Mouse (Mus musculus): Measurements from ENCODE around the gene Fignl2. TPM values are rescaled to one million over a fixed set of nuclear protein-coding genes. Genes with fewer than 3 reads are reported as not detected.

Fignl2 gene
- polyA plus RNA-seq, 2 experiments, result 0.28 to 1.0 TPM

- DNase-seq (ENCODE audit: low read depth in 3 of 3, low spot score in 3 of 3), result no peak
- no peak for ATAC-seq (ENCODE audit: insufficient read depth)
- Histone ChIP-seq H3K4me1 (replicated peaks; ENCODE audit: control insufficient read depth in 2 of 2, insufficient read depth in 2 of 2, low read length in 1 of 2) (no peaks in the 10 kb centered on the region), H3K36me3 (replicated peaks; ENCODE audit: control insufficient read depth, insufficient read depth, low read depth) (no peaks in the 10 kb centered on the region), H3K4me3 (ENCODE audit: insufficient read depth in 1 of 2, low read depth in 2 of 2, low read length in 2 of 2) (no peak overlapping the region), H3K4me2 (ENCODE audit: low read depth) (no peak overlapping the region), H3K9me3 (ENCODE audit: control insufficient read depth, low read length) (no peaks in the 10 kb centered on the region), H3K27me3 (ENCODE audit: control insufficient read depth, insufficient read depth, low read length) (peaks cover 35% of the 10 kb centered on the region), H3K27ac (no peak overlapping the region), H3K9ac (replicated peaks) (no peak overlapping the region)
- WGBS (ENCODE audit: insufficient replicate concordance), result 30% methylated on average over 10 of the region's 10 CpGs
- TF ChIP-seq EP300 (IDR thresholded peaks at IDR 0.05; ENCODE audit: low read depth) (no peak), CTCF (IDR thresholded peaks at IDR 0.05; ENCODE audit: low read depth) (peak; percentile 57)
Measured at GRCm38 (mm10) chr15:101056225-101056624, 22.1 kb downstream of the Fignl2 start.

GRCm38 (mm10) chr15:101054541-101054940 lies 23.8 kb downstream of the Fignl2 start:
- ATAC-seq (ENCODE audit: insufficient read depth) (no peak), DNase-seq (ENCODE audit: low read depth in 3 of 3, low spot score in 3 of 3) (no peak)
- no peak overlapping the region for H3K4me2 ChIP-seq (ENCODE audit: low read depth)
- H3K27ac ChIP-seq, result no peak overlapping the region
- no peak overlapping the region for H3K4me3 ChIP-seq (ENCODE audit: insufficient read depth in 1 of 2, low read depth in 2 of 2, low read length in 2 of 2)
- H3K9ac ChIP-seq (replicated peaks), result no peak overlapping the region
- 68% methylated on average over 10 of the region's 10 CpGs for WGBS (ENCODE audit: insufficient replicate concordance)
- H3K27me3 ChIP-seq (ENCODE audit: control insufficient read depth, insufficient read depth, low read length), result peaks cover 35% of the 10 kb centered on the region
- H3K36me3 ChIP-seq (replicated peaks; ENCODE audit: control insufficient read depth, insufficient read depth, low read depth), result no peaks in the 10 kb centered on the region
- no peak for TF ChIP-seq CTCF (IDR thresholded peaks at IDR 0.05; ENCODE audit: low read depth)
- no peak for TF ChIP-seq EP300 (IDR thresholded peaks at IDR 0.05; ENCODE audit: low read depth)
- no peaks in the 10 kb centered on the region for H3K9me3 ChIP-seq (ENCODE audit: control insufficient read depth, low read length)
- H3K4me1 ChIP-seq (replicated peaks; ENCODE audit: control insufficient read depth in 2 of 2, insufficient read depth in 2 of 2, low read length in 1 of 2), result no peaks in the 10 kb centered on the region

- H3K27me3 ChIP-seq (ENCODE audit: control insufficient read depth, insufficient read depth, low read length), result peaks cover 35% of the 10 kb centered on the region
- no peak overlapping the region for H3K9ac ChIP-seq (replicated peaks)
- no peaks in the 10 kb centered on the region for H3K36me3 ChIP-seq (replicated peaks; ENCODE audit: control insufficient read depth, insufficient read depth, low read depth)
- H3K4me1 ChIP-seq (replicated peaks; ENCODE audit: control insufficient read depth in 2 of 2, insufficient read depth in 2 of 2, low read length in 1 of 2), result no peaks in the 10 kb centered on the region
- no peak overlapping the region for H3K27ac ChIP-seq
- DNase-seq (ENCODE audit: low read depth in 3 of 3, low spot score in 3 of 3) (no peak), ATAC-seq (ENCODE audit: insufficient read depth) (no peak)
- TF ChIP-seq CTCF (IDR thresholded peaks at IDR 0.05; ENCODE audit: low read depth), result no peak
- TF ChIP-seq EP300 (IDR thresholded peaks at IDR 0.05; ENCODE audit: low read depth), result no peak
- H3K9me3 ChIP-seq (ENCODE audit: control insufficient read depth, low read length), result no peaks in the 10 kb centered on the region
- WGBS (ENCODE audit: insufficient replicate concordance), result 11% methylated on average over 63 of the region's 65 CpGs
- no peak overlapping the region for H3K4me3 ChIP-seq (ENCODE audit: insufficient read depth in 1 of 2, low read depth in 2 of 2, low read length in 2 of 2)
- H3K4me2 ChIP-seq (ENCODE audit: low read depth), result peak overlapping the region; percentile 22; the same call in 1 of the 2 replicates
Measured at GRCm38 (mm10) chr15:101053832-101054459, 24.4 kb downstream of the Fignl2 start.

DNA sequence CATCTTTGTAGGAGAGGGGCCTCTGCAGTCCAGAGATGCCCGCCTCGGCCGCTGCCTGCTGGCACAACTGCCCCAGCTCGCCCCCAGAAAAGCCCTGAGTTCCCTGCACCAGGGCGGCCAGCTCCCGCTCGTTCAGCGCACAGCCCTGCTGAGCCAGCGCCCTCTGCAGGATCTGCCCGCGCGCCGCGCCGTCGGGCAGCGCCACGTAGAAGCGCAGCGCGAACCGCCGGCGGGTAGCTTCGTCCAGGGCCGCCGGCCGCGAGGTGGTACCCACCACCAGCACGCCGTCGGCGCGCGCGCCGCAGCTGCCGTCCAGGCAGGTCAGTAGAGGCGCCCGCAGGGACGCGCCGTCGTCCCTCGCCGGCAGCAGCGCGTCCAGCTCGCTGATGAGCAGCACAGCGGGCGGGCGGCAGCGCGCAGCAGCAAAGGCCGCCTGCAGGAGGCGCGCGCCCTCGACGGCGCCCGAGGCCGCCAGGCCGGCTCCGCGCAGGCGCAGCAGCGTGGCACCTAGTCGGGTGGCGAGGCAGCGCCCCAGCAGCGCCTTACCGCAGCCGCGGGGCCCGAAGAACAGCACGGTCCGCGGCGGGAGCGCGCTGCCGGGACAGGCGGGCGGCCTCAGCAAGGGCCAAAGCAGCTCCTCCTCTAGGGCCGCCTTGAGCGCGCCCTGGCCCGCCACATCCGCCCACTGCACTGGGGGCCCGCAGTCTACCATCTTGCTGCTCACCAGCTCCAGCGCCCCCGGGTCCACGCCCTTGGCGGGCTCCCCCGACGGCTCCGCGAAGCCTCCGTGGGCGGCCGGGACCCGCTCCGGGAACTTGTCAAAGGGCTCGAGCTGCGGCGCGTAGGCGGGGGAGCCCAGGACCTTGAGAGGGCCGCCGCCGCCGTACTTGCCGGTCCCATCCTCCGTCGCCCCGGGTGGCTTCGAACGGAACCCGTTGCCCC lies 25.5 kb downstream of the Fignl2 start:
- Histone ChIP-seq H3K9me3 (ENCODE audit: control insufficient read depth, low read length) (no peaks in the 10 kb centered on the region), H3K4me1 (replicated peaks; ENCODE audit: control insufficient read depth in 2 of 2, insufficient read depth in 2 of 2, low read length in 1 of 2) (no peaks in the 10 kb centered on the region), H3K4me2 (ENCODE audit: low read depth) (peak overlapping the region; percentile 22; the same call in 1 of the 2 replicates), H3K4me3 (ENCODE audit: insufficient read depth in 1 of 2, low read depth in 2 of 2, low read length in 2 of 2) (peak overlapping the region in 1 of 2 experiments; percentile 20; a peak in 2 of 4 replicates), H3K27ac (no peak overlapping the region), H3K9ac (replicated peaks) (no peak overlapping the region), H3K36me3 (replicated peaks; ENCODE audit: control insufficient read depth, insufficient read depth, low read depth) (no peaks in the 10 kb centered on the region), H3K27me3 (ENCODE audit: control insufficient read depth, insufficient read depth, low read length) (peaks cover 39% of the 10 kb centered on the region)
- TF ChIP-seq EP300 (IDR thresholded peaks at IDR 0.05; ENCODE audit: low read depth), result no peak
- no peak for TF ChIP-seq CTCF (IDR thresholded peaks at IDR 0.05; ENCODE audit: low read depth)
- ATAC-seq (ENCODE audit: insufficient read depth) (no peak), DNase-seq (ENCODE audit: low read depth in 3 of 3, low spot score in 3 of 3) (no peak)
- WGBS (ENCODE audit: insufficient replicate concordance), result 22% methylated on average over 114 of the region's 120 CpGs

- Histone ChIP-seq H3K9ac (replicated peaks) (no peak overlapping the region), H3K4me2 (ENCODE audit: low read depth) (no peak overlapping the region), H3K27me3 (ENCODE audit: control insufficient read depth, insufficient read depth, low read length) (peaks cover 48% of the 10 kb centered on the region), H3K4me3 (ENCODE audit: insufficient read depth in 1 of 2, low read depth in 2 of 2, low read length in 2 of 2) (no peak overlapping the region), H3K9me3 (ENCODE audit: control insufficient read depth, low read length) (no peaks in the 10 kb centered on the region), H3K4me1 (replicated peaks; ENCODE audit: control insufficient read depth in 2 of 2, insufficient read depth in 2 of 2, low read length in 1 of 2) (no peaks in the 10 kb centered on the region), H3K27ac (no peak overlapping the region), H3K36me3 (replicated peaks; ENCODE audit: control insufficient read depth, insufficient read depth, low read depth) (no peaks in the 10 kb centered on the region)
- TF ChIP-seq CTCF (IDR thresholded peaks at IDR 0.05; ENCODE audit: low read depth) (no peak), EP300 (IDR thresholded peaks at IDR 0.05; ENCODE audit: low read depth) (no peak)
- DNase-seq (ENCODE audit: low read depth in 3 of 3, low spot score in 3 of 3), result no peak
- ATAC-seq (ENCODE audit: insufficient read depth), result no peak
- WGBS (ENCODE audit: insufficient replicate concordance), result 47% methylated on average over 10 of the region's 10 CpGs
Measured at GRCm38 (mm10) chr15:101051869-101052268, 26.5 kb downstream of the Fignl2 start.

Data from liver, embryonic 14.5 days (tissue).